Mouse (Mus musculus) gastrocnemius, adult 8-10 months (tissue): ENCODE results near the gene Trio. TPM values are rescaled to one million over a fixed set of nuclear protein-coding genes. Genes with fewer than 3 reads are reported as not detected.

ENCODE experiments used
- DNase-seq, 2 experiments: peaks; one replicate each; pipeline ENCODE4 v3.0.0; 2022; ENCODE audit warnings: low spot score in 2 of 2
- total RNA-seq, 4 experiments: library from RNA; stranded (reverse); gene quantifications; 2 replicates each; pipeline ENCODE4 v1.2.4; 2022

Trio gene
- total RNA-seq, 4 experiments from 2014 or later, result 24.6 to 29.0 (median 27.1) TPM

GRCm38 (mm10) chr15:27680997-27681396 lies 344.7 kb downstream of the Trio start:
- DNase-seq, result no peak

Other genes starting within 250 kb of the Trio start
- gene Dnah5, start 177.9 kb upstream of the Trio start, total RNA-seq, result not detected